Mouse (Mus musculus): ENCODE data around the gene Catsperg2. TPM values are rescaled to one million over a fixed set of nuclear protein-coding genes. Genes with fewer than 3 reads are reported as not detected.
"Not testable (repeated sequence)": the region's sequence is repeated elsewhere in the genome, so short reads cannot be mapped to it uniquely, and the experiment has no call there.

The Catsperg2 gene
- not detected for total RNA-seq (2021)
- long read RNA-seq, experiment 1, result 0 reads
- long read RNA-seq, experiment 2, partial matches to known transcripts, result 0 of 1 reads
- long read RNA-seq, experiment 2, other reads (novel, unspliced or antisense), result 1 of 1 reads

- intact Hi-C loops (cut with DNase I); DNase-seq (ENCODE audit: low spot score in 2 of 2): not testable (repeated sequence)
Observed at GRCm38 (mm10) chr7:29726860-29727259, at the start of gene Catsperg2. Gene Catsperg2 (minus strand): TSS chr7:29727032.

- DNase-seq (ENCODE audit: low spot score in 2 of 2), result no peak
- intact Hi-C loops (cut with DNase I), result no loop called here
Observed at GRCm38 (mm10) chr7:29776568-29776967, 49.7 kb upstream of the Catsperg2 start.

- intact Hi-C loops (cut with DNase I), result no loop called here
- DNase-seq (ENCODE audit: low spot score in 2 of 2), result no peak
Observed at GRCm38 (mm10) chr7:29774371-29774770, 47.5 kb upstream of the Catsperg2 start.

GRCm38 (mm10) chr7:29773503-29773902 lies 46.7 kb upstream of the Catsperg2 start:
- intact Hi-C loops (cut with DNase I), result no loop called here
- DNase-seq (ENCODE audit: low spot score in 2 of 2), result no peak

- DNase-seq (ENCODE audit: low spot score in 2 of 2), result no peak
- intact Hi-C loops (cut with DNase I), result loop anchor here (5.0 kb wide), 1 partner anchor 48 kb away; the partner anchor contains the start of gene Zfp790
Observed at GRCm38 (mm10) chr7:29768980-29769379, 42.1 kb upstream of the Catsperg2 start.

GRCm38 (mm10) chr7:29768090-29768900 lies 41.5 kb upstream of the Catsperg2 start, which contains the start of gene Zfp84:
Gene Zfp84 (plus strand): TSS chr7:29768552.
- intact Hi-C loops (cut with DNase I), result loop anchor here (5.0 kb wide), 1 partner anchor 49 kb away; the partner anchor contains the start of gene Zfp790
- peak; percentile 88 to 96 for DNase-seq (ENCODE audit: low spot score in 2 of 2)

- intact Hi-C loops (cut with DNase I), result loop anchor here (5.0 kb wide), 1 partner anchor 50 kb away; the partner anchor contains the start of gene Zfp790
- DNase-seq (ENCODE audit: low spot score in 2 of 2), result peak; percentile 82 to 87
Observed at GRCm38 (mm10) chr7:29767058-29767686, 40.3 kb upstream of the Catsperg2 start.

GRCm38 (mm10) chr7:29764702-29765101 lies 37.9 kb upstream of the Catsperg2 start:
- DNase-seq (ENCODE audit: low spot score in 2 of 2), result no peak
- intact Hi-C loops (cut with DNase I), result loop anchor here (5.0 kb wide), 1 partner anchor 53 kb away; the partner anchor contains the start of gene Zfp790

GRCm38 (mm10) chr7:29760476-29760875 lies 33.6 kb upstream of the Catsperg2 start:
- DNase-seq (ENCODE audit: low spot score in 2 of 2), result no peak
- intact Hi-C loops (cut with DNase I), result no loop called here

- intact Hi-C loops (cut with DNase I), result no loop called here
- DNase-seq (ENCODE audit: low spot score in 2 of 2), result no peak
Observed at GRCm38 (mm10) chr7:29742258-29742657, 15.4 kb upstream of the Catsperg2 start.

- intact Hi-C loops (cut with DNase I), result no loop called here
- DNase-seq (ENCODE audit: low spot score in 2 of 2), result no peak
Observed at GRCm38 (mm10) chr7:29728055-29728454, 1.2 kb upstream of the Catsperg2 start.

GRCm38 (mm10) chr7:29725461-29726142 lies 1.2 kb downstream of the Catsperg2 start:
- DNase-seq (ENCODE audit: low spot score in 2 of 2); intact Hi-C loops (cut with DNase I): not testable (repeated sequence)

GRCm38 (mm10) chr7:29708891-29709290 lies 17.9 kb downstream of the Catsperg2 start:
- DNase-seq (ENCODE audit: low spot score in 2 of 2); intact Hi-C loops (cut with DNase I): not testable (repeated sequence)

- intact Hi-C loops (cut with DNase I); DNase-seq (ENCODE audit: low spot score in 2 of 2): not testable (repeated sequence)
Observed at GRCm38 (mm10) chr7:29695231-29695630, 31.6 kb downstream of the Catsperg2 start.

- DNase-seq (ENCODE audit: low spot score in 2 of 2), result peak; percentile 5 to 53
- intact Hi-C loops (cut with DNase I), result no loop called here
Observed at GRCm38 (mm10) chr7:29681868-29682267, 45.0 kb downstream of the Catsperg2 start.

Small RNAs within 50 kb of the gene (microRNA-seq; reads per million reads assigned to microRNA genes)
- 2.9 to 3.0 reads per million in 2 experiments for gene Mir1964

Other genes with a start within 250 kb of the Catsperg2 start
- gene Sipa1l3, start 208.4 kb downstream of the Catsperg2 start, total RNA-seq (2021), result 10 to 100 TPM; 50.1 to 54.8 TPM
- 10 to 100 TPM; 15.6 to 16.7 TPM for gene Zfp84, start 41.5 kb upstream of the Catsperg2 start, total RNA-seq (2021)
- gene Zfp30, start 57.0 kb upstream of the Catsperg2 start, total RNA-seq (2021), result 10 to 100 TPM; 11.7 TPM
- 10 to 100 TPM; 16.6 to 21.5 TPM for gene Zfp790, start 89.1 kb upstream of the Catsperg2 start, total RNA-seq (2021)
- gene Zfp940, start 126.6 kb upstream of the Catsperg2 start, total RNA-seq (2021), result 10 to 100 TPM; 20.3 to 23.2 TPM
- 10 to 100 TPM; 12.8 to 13.7 TPM for gene Zfp420, start 132.9 kb upstream of the Catsperg2 start, total RNA-seq (2021)
- 10 to 100 TPM; 21.5 to 22.5 TPM for gene Zfp27, start 179.5 kb upstream of the Catsperg2 start, total RNA-seq (2021)
- gene Zfp383, start 181.2 kb upstream of the Catsperg2 start, total RNA-seq (2021), result 1 to 10 TPM; 7.5 to 8.2 TPM
- 10 to 100 TPM; 19.9 to 21.4 TPM for gene Zfp74, start 227.1 kb upstream of the Catsperg2 start, total RNA-seq (2021)